Comparison of ENCODE assay signal across 8 mouse cellular contexts in the genomic region with DNA sequence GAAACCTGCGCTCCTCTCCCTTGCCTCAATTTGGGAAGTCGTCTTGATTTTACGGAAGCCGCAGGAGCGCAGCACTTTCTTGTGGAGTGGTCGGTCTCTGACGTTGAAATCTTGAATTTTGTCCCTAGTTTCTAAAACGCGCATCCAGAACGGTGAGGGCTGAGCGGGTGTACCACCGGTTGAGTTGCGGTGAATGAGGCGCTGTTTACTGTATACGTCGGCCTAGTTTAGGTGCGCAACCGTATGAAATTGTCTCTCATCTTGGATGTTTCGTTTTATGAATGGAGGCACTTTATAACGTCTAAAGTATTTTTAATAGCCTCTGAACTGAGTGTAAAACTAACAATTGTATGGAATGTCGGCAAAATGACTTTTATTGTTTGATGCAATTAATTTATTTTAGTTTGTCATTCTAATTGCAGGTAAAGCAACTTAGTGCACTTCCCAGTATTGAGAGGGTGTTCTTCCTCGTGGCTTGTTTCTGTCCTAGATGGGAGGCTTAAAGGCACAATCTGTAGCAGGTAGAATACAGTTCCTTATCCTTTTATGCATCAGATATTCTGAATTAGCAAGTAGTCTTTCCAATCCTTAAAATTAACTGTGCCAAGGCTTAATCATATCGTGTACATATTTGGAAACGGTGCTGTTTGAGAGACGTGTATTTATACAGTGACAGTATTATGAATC. TPM values are rescaled to one million over a fixed set of nuclear protein-coding genes. Genes with fewer than 3 reads are reported as not detected.
A peak's percentile ranks its signal among the peaks of the same experiment; 100 is the strongest.
DNase-seq lines count a peak whose midpoint lies in the region; ATAC-seq and TF ChIP-seq lines count a peak whose summit lies in the region.

No protein-coding gene starts in this region.

- H3K36me3 ChIP-seq in embryonic facial prominence, embryonic 10.5 days (replicated peaks) = peaks cover 30% of the 10 kb centered on the region
- 0 out of 2 replicates have a peak, but pooled peaks cover 4% of the 10 kb centered on the region for H3K36me3 ChIP-seq in hindbrain, embryonic 16.5 days (ENCODE audit: control insufficient read depth, insufficient read depth, low read length)
- no peaks in the 10 kb centered on the region; the same call in 1 of the 2 replicates for H3K36me3 ChIP-seq in midbrain, embryonic 16.5 days (ENCODE audit: control insufficient read depth, insufficient read depth, low read length)

- 7% methylated on average over 25 of the region's 25 CpGs for WGBS in embryonic facial prominence, embryonic 10.5 days
- 5% methylated on average over 25 of the region's 25 CpGs for WGBS in hindbrain, embryonic 16.5 days
- WGBS in midbrain, embryonic 16.5 days = 5% methylated on average over 25 of the region's 25 CpGs

- peaks cover 35% of the 10 kb centered on the region for H3K27me3 ChIP-seq in embryonic facial prominence, embryonic 10.5 days (replicated peaks; ENCODE audit: low read depth, poor library complexity, severe bottlenecking)
- H3K27me3 ChIP-seq in hindbrain, embryonic 16.5 days (replicated peaks; ENCODE audit: control insufficient read depth, insufficient read depth, low read length) = no peaks in the 10 kb centered on the region; the same call in 1 of the 2 replicates
- 0 out of 2 replicates have a peak, but pooled peaks cover 3% of the 10 kb centered on the region for H3K27me3 ChIP-seq in midbrain, embryonic 16.5 days (ENCODE audit: control insufficient read depth, insufficient read depth, low read depth, low read length)

- no peak for TF ChIP-seq CTCF in layer of hippocampus, adult 2 months (conservative IDR thresholded peaks at IDR 0.05)

- no peaks in the 10 kb centered on the region for H3K9me3 ChIP-seq in embryonic facial prominence, embryonic 10.5 days
- H3K9me3 ChIP-seq in hindbrain, embryonic 16.5 days (ENCODE audit: control insufficient read depth, low read length) = no peaks in the 10 kb centered on the region
- no peaks in the 10 kb centered on the region for H3K9me3 ChIP-seq in midbrain, embryonic 16.5 days (replicated peaks; ENCODE audit: control insufficient read depth, low read length, poor library complexity, severe bottlenecking)

- peak overlapping the region; percentile 79 for H3K4me3 ChIP-seq in layer of hippocampus, adult 2 months
- peak overlapping the region; percentile 88 for H3K4me3 ChIP-seq in embryonic facial prominence, embryonic 10.5 days
- peak overlapping the region; percentile 88 for H3K4me3 ChIP-seq in hindbrain, embryonic 16.5 days (ENCODE audit: low read length)
- H3K4me3 ChIP-seq in midbrain, embryonic 16.5 days (ENCODE audit: low read depth, low read length) = peak overlapping the region; percentile 88

- peaks cover 22% of the 10 kb centered on the region for H3K4me1 ChIP-seq in embryonic facial prominence, embryonic 10.5 days
- peaks cover 16% of the 10 kb centered on the region for H3K4me1 ChIP-seq in hindbrain, embryonic 16.5 days (ENCODE audit: control insufficient read depth, insufficient read depth, low read depth, low read length)
- H3K4me1 ChIP-seq in midbrain, embryonic 16.5 days (ENCODE audit: control insufficient read depth, insufficient read depth, low read length) = peaks cover 23% of the 10 kb centered on the region

- H3K27ac ChIP-seq in layer of hippocampus, adult 2 months = peak overlapping the region; percentile 93
- no peak overlapping the region for H3K27ac ChIP-seq in embryonic facial prominence, embryonic 10.5 days (replicated peaks)
- H3K27ac ChIP-seq in hindbrain, embryonic 16.5 days (ENCODE audit: low read depth, low read length) = peak overlapping the region; percentile 90
- peak overlapping the region; percentile 93 for H3K27ac ChIP-seq in midbrain, embryonic 16.5 days (ENCODE audit: low read length)

- H3K9ac ChIP-seq in hindbrain, embryonic 16.5 days (ENCODE audit: low read depth, low read length) = peak overlapping the region; percentile 90
- peak overlapping the region; percentile 92 for H3K9ac ChIP-seq in midbrain, embryonic 16.5 days (ENCODE audit: low read depth, low read length)

- DNase-seq in layer of hippocampus, adult 2 months (ENCODE audit: low spot score in 2 of 2) = no peak
- DNase-seq in layer of hippocampus, postnatal 25 days (ENCODE audit: extremely low spot score in 1 of 2, low spot score in 1 of 2) = no peak
- DNase-seq in embryonic facial prominence, embryonic 10.5 days (ENCODE audit: low spot score) = no peak
- no peak for DNase-seq in right cerebral cortex, postnatal 25 days
- no peak for DNase-seq in urinary bladder, postnatal 4 days (ENCODE audit: low spot score in 2 of 2)
- DNase-seq in gastrocnemius, adult 18-20 months (ENCODE audit: low spot score) = no peak

- H3K4me2 ChIP-seq in hindbrain, embryonic 16.5 days (ENCODE audit: low read length) = peak overlapping the region; percentile 87
- H3K4me2 ChIP-seq in midbrain, embryonic 16.5 days (ENCODE audit: low read length) = peak overlapping the region; percentile 93

- ATAC-seq in hindbrain, embryonic 16.5 days = no peak
- ATAC-seq in midbrain, embryonic 16.5 days = no peak

RNA-seq across cellular contexts. Expression of gene Nanos1, which starts 1.5 kb away (rescaled TPM):
- 10 to 100 TPM; 14.8 to 16.8 TPM for total RNA-seq in layer of hippocampus, adult 2 months (2021)
- 10 to 100 TPM; 16.8 to 17.4 TPM for total RNA-seq in layer of hippocampus, postnatal 25 days (2021)
- polyA plus RNA-seq in embryonic facial prominence, embryonic 10.5 days (2016; fragmentation: Nextera tagmentation; extraction: Ambion mirVana) = 1.2 and 1.4 TPM in 2 replicates
- polyA plus RNA-seq in hindbrain, embryonic 16.5 days (2015; fragmentation: Nextera tagmentation; extraction: Ambion mirVana) = 16.1 and 16.5 TPM in 2 replicates
- polyA plus RNA-seq in midbrain, embryonic 16.5 days (2015; fragmentation: Nextera tagmentation; extraction: Ambion mirVana) = 20.1 and 20.9 TPM in 2 replicates
- total RNA-seq in gastrocnemius, adult 18-20 months (2021) = under 1 TPM in 1 of 2 experiments, not detected in 1; 0.07 TPM

RNA-seq across cellular contexts. Expression of gene Eif3a, which starts 33.2 kb away (rescaled TPM):
- 100 to 1,000 TPM; 105 to 106 TPM for total RNA-seq in layer of hippocampus, adult 2 months (2021)
- 100 to 1,000 TPM in 1 of 2 experiments, 10 to 100 TPM in 1; 88.6 to 103 TPM for total RNA-seq in layer of hippocampus, postnatal 25 days (2021)
- polyA plus RNA-seq in embryonic facial prominence, embryonic 10.5 days (2016; fragmentation: Nextera tagmentation; extraction: Ambion mirVana) = 167 and 171 TPM in 2 replicates
- polyA plus RNA-seq in hindbrain, embryonic 16.5 days (2015; fragmentation: Nextera tagmentation; extraction: Ambion mirVana) = 102 and 103 TPM in 2 replicates
- polyA plus RNA-seq in midbrain, embryonic 16.5 days (2015; fragmentation: Nextera tagmentation; extraction: Ambion mirVana) = 102 and 112 TPM in 2 replicates
- total RNA-seq in gastrocnemius, adult 18-20 months (2021) = 10 to 100 TPM; 83.7 to 95.7 TPM

RNA-seq across cellular contexts. Expression of gene Fam45a, which starts 54.1 kb away (rescaled TPM):
- 10 to 100 TPM; 42.7 to 47.7 TPM for total RNA-seq in layer of hippocampus, adult 2 months (2021)
- total RNA-seq in layer of hippocampus, postnatal 25 days (2021) = 10 to 100 TPM; 40.3 to 47.3 TPM
- polyA plus RNA-seq in embryonic facial prominence, embryonic 10.5 days (2016; fragmentation: Nextera tagmentation; extraction: Ambion mirVana) = 28.4 and 29.6 TPM in 2 replicates
- polyA plus RNA-seq in hindbrain, embryonic 16.5 days (2015; fragmentation: Nextera tagmentation; extraction: Ambion mirVana) = 42.4 and 46.8 TPM in 2 replicates
- polyA plus RNA-seq in midbrain, embryonic 16.5 days (2015; fragmentation: Nextera tagmentation; extraction: Ambion mirVana) = 40.2 and 42.4 TPM in 2 replicates
- 10 to 100 TPM; 11.9 to 12.4 TPM for total RNA-seq in gastrocnemius, adult 18-20 months (2021)

Comparison
In these comparisons a context has a peak if more than half of its experiments do, and no peak if none do; other contexts are left out.
1. RNA of gene Nanos1, which starts 1.5 kb away (total RNA-seq): 16.8 to 17.4 TPM in layer of hippocampus, postnatal 25 days and 14.8 to 16.8 TPM in layer of hippocampus, adult 2 months; 0.07 TPM in gastrocnemius, adult 18-20 months; every median in the first group is over 10 times any median in the second.
2. Peak in every context shown above with its lines, with median percentiles within 50 percentile points of each other: H3K4me3 ChIP-seq.